Mouse (Mus musculus): Measurements from ENCODE around the gene Lrch4.

- TF ChIP-seq GATA1 (IDR thresholded peaks at IDR 0.05; ENCODE audit: borderline replicate concordance, low read length) (no peak), FLI1 (IDR thresholded peaks at IDR 0.05; ENCODE audit: low read length) (no peak)
Measured at GRCm38 (mm10) chr5:137615347-137615746, 13.6 kb upstream of the Lrch4 start.

Measured in megakaryocyte, embryonic 14.5 days (primary cell).